Mouse (Mus musculus) forebrain, embryonic 11.5 days (tissue): ENCODE results near the gene Hnrnph1. TPM values are rescaled to one million over a fixed set of nuclear protein-coding genes. Genes with fewer than 3 reads are reported as not detected.
A peak's percentile ranks its signal among the peaks of the same experiment; 100 is the strongest.

ENCODE experiments used
- ATAC-seq: fragments of 200-750 bp; cut with Nextera tagmentation; replicated peaks from 2 replicates; pipeline ENCODE4 v1.8.0; 2017; ENCODE audit warnings: moderate TSS enrichment; ENCODE audit not compliant: low FRiP score
- DNase-seq: peaks from one replicate; pipeline ENCODE4 v3.0.0-alpha.2; 2017; ENCODE audit warnings: low spot score
- H3K27ac ChIP-seq: fragments of 300-500 bp; sonication (generic); 2 replicates; pipeline ENCODE4 v1.5.1; 2014; ENCODE audit warnings: low read depth, low read length
- H3K27me3 ChIP-seq: fragments of 300-500 bp; sonication (generic); 2 replicates; pipeline ENCODE4 v1.6.1; 2014; ENCODE audit warnings: mild to moderate bottlenecking, low read length, mixed read lengths; ENCODE audit not compliant: control insufficient read depth, insufficient read depth
- H3K36me3 ChIP-seq: fragments of 300-500 bp; sonication (generic); 2 replicates; pipeline ENCODE4 v1.6.1; 2014; ENCODE audit warnings: mild to moderate bottlenecking, low read length, moderate library complexity, mixed read lengths; ENCODE audit not compliant: control insufficient read depth, insufficient read depth
- H3K4me1 ChIP-seq: fragments of 300-500 bp; sonication (generic); replicated peaks from 2 replicates; pipeline ENCODE4 v1.6.1; 2014; ENCODE audit warnings: low read length, mixed read lengths; ENCODE audit not compliant: control insufficient read depth, insufficient read depth
- H3K4me2 ChIP-seq: fragments of 300-500 bp; sonication (generic); 2 replicates; pipeline ENCODE4 v1.6.1; 2014; ENCODE audit warnings: low read depth, mild to moderate bottlenecking, low read length, moderate library complexity, mixed read lengths; ENCODE audit not compliant: severe bottlenecking
- H3K4me3 ChIP-seq: fragments of 300-500 bp; sonication (generic); 2 replicates; pipeline ENCODE4 v1.5.1; 2014; ENCODE audit warnings: low read depth, low read length
- H3K9ac ChIP-seq: fragments of 300-500 bp; sonication (generic); 2 replicates; pipeline ENCODE4 v1.6.1; 2014; ENCODE audit warnings: low read length
- H3K9me3 ChIP-seq: fragments of 300-500 bp; sonication (generic); 2 replicates; pipeline ENCODE4 v1.6.1; 2016; ENCODE audit warnings: low read length, mixed read lengths; ENCODE audit not compliant: control insufficient read depth
- WGBS: fragments of 180-500 bp; shearing (Covaris S2); extraction: QIAGEN DNeasy Blood & Tissue Kit; methylation state at CpG from one replicate; pipeline ENCODE4 v1.1.7; 2014; 5-methylcytosine and 5-hydroxymethylcytosine counted together
- polyA plus RNA-seq: library from polyadenylated mRNA; unstranded; fragments of >200 nt; fragmentation: Nextera tagmentation; extraction: Ambion mirVana; gene quantifications from 2 replicates; pipeline ENCODE4 v1.2.1, GENCODE M21; 2014

The Hnrnph1 gene
- polyA plus RNA-seq, 1 experiment from 2014 or later = 833 TPM

GRCm38 (mm10) chr11:50398803-50399202, 22.0 kb downstream of the Hnrnph1 start:
- H3K27me3 ChIP-seq = no peaks in the 10 kb centered on the region
- H3K4me3 ChIP-seq = no peak overlapping the region
- WGBS = 91% methylated on average over 13 of the region's 13 CpGs
- H3K4me1 ChIP-seq = no peaks in the 10 kb centered on the region
- H3K27ac ChIP-seq = no peak overlapping the region
- no peaks in the 10 kb centered on the region; the same call in 1 of the 2 replicates for H3K36me3 ChIP-seq
- ATAC-seq = no peak
- peak; percentile 43 for DNase-seq
- H3K9ac ChIP-seq = no peak overlapping the region
- H3K4me2 ChIP-seq = no peak overlapping the region
- H3K9me3 ChIP-seq = no peaks in the 10 kb centered on the region

- Histone ChIP-seq H3K27ac (no peak overlapping the region), H3K27me3 (no peaks in the 10 kb centered on the region), H3K4me3 (no peak overlapping the region), H3K4me2 (no peak overlapping the region), H3K9ac (no peak overlapping the region), H3K4me1 (no peaks in the 10 kb centered on the region), H3K9me3 (no peaks in the 10 kb centered on the region), H3K36me3 (no peaks in the 10 kb centered on the region; the same call in 1 of the 2 replicates)
- WGBS = 92% methylated on average over 3 of the region's 3 CpGs
- ATAC-seq (no peak), DNase-seq (peak; percentile 33)
Measured at GRCm38 (mm10) chr11:50402481-50402880, 25.7 kb downstream of the Hnrnph1 start.

- H3K36me3 ChIP-seq = no peaks in the 10 kb centered on the region; the same call in 1 of the 2 replicates
- no peak overlapping the region for H3K27ac ChIP-seq
- no peak overlapping the region for H3K4me2 ChIP-seq
- no peaks in the 10 kb centered on the region for H3K9me3 ChIP-seq
- H3K4me3 ChIP-seq = no peak overlapping the region
- H3K9ac ChIP-seq = no peak overlapping the region
- ATAC-seq = no peak
- H3K4me1 ChIP-seq = no peaks in the 10 kb centered on the region
- peak; percentile 33 for DNase-seq
- WGBS = 83% methylated on average over 10 of the region's 10 CpGs
- no peaks in the 10 kb centered on the region for H3K27me3 ChIP-seq
Measured at GRCm38 (mm10) chr11:50403367-50404014, 26.7 kb downstream of the Hnrnph1 start.

GRCm38 (mm10) chr11:50407235-50407634, 30.4 kb downstream of the Hnrnph1 start:
- Histone ChIP-seq H3K9me3 (no peaks in the 10 kb centered on the region), H3K4me3 (no peak overlapping the region), H3K27me3 (no peaks in the 10 kb centered on the region), H3K27ac (no peak overlapping the region), H3K4me1 (no peaks in the 10 kb centered on the region), H3K9ac (no peak overlapping the region), H3K4me2 (no peak overlapping the region), H3K36me3 (no peaks in the 10 kb centered on the region; the same call in 1 of the 2 replicates)
- WGBS = 75% methylated on average over 6 of the region's 6 CpGs
- no peak for DNase-seq
- ATAC-seq = no peak

GRCm38 (mm10) chr11:50415563-50416241, 38.9 kb downstream of the Hnrnph1 start:
- H3K4me1 ChIP-seq = no peaks in the 10 kb centered on the region
- no peaks in the 10 kb centered on the region; the same call in 1 of the 2 replicates for H3K36me3 ChIP-seq
- no peaks in the 10 kb centered on the region for H3K27me3 ChIP-seq
- 87% methylated on average over 6 of the region's 6 CpGs for WGBS
- H3K27ac ChIP-seq = no peak overlapping the region
- no peak overlapping the region for H3K4me2 ChIP-seq
- H3K9me3 ChIP-seq = no peaks in the 10 kb centered on the region
- H3K4me3 ChIP-seq = no peak overlapping the region
- ATAC-seq (no peak), DNase-seq (no peak)
- no peak overlapping the region for H3K9ac ChIP-seq

GRCm38 (mm10) chr11:50417856-50418255, 41.1 kb downstream of the Hnrnph1 start:
- 75% methylated on average over 2 of the region's 2 CpGs for WGBS
- ATAC-seq (no peak), DNase-seq (no peak)
- no peaks in the 10 kb centered on the region for H3K27me3 ChIP-seq
- peaks cover 2% of the 10 kb centered on the region; the same call in 1 of the 2 replicates for H3K4me1 ChIP-seq
- no peak overlapping the region for H3K4me3 ChIP-seq
- H3K9me3 ChIP-seq = no peaks in the 10 kb centered on the region
- no peaks in the 10 kb centered on the region; the same call in 1 of the 2 replicates for H3K36me3 ChIP-seq
- no peak overlapping the region for H3K9ac ChIP-seq
- H3K4me2 ChIP-seq = no peak overlapping the region
- H3K27ac ChIP-seq = no peak overlapping the region

GRCm38 (mm10) chr11:50421461-50421860, 44.7 kb downstream of the Hnrnph1 start:
- WGBS = 47% methylated on average over 5 of the region's 5 CpGs
- H3K4me3 ChIP-seq = peak overlapping the region; percentile 28
- H3K36me3 ChIP-seq = no peaks in the 10 kb centered on the region
- H3K9me3 ChIP-seq = no peaks in the 10 kb centered on the region
- no peak for DNase-seq
- no peak; the same call in 1 of the 2 replicates for ATAC-seq
- H3K9ac ChIP-seq = peak overlapping the region; percentile 48
- no peak overlapping the region for H3K27ac ChIP-seq
- peak overlapping the region; percentile 71 for H3K4me2 ChIP-seq
- peaks cover 2% of the 10 kb centered on the region; the same call in 1 of the 2 replicates for H3K4me1 ChIP-seq
- no peaks in the 10 kb centered on the region for H3K27me3 ChIP-seq

GRCm38 (mm10) chr11:50421934-50422780, 45.4 kb downstream of the Hnrnph1 start:
- no peaks in the 10 kb centered on the region for H3K9me3 ChIP-seq
- no peaks in the 10 kb centered on the region for H3K36me3 ChIP-seq
- WGBS = 26% methylated on average over 22 of the region's 22 CpGs
- DNase-seq = peak; percentile 94
- H3K4me2 ChIP-seq = peak overlapping the region; percentile 71
- H3K4me1 ChIP-seq = peaks cover 2% of the 10 kb centered on the region; the same call in 1 of the 2 replicates
- no peaks in the 10 kb centered on the region for H3K27me3 ChIP-seq
- ATAC-seq = peak; percentile 98
- H3K9ac ChIP-seq = peak overlapping the region; percentile 48
- no peak overlapping the region for H3K27ac ChIP-seq
- peak overlapping the region; percentile 28 for H3K4me3 ChIP-seq
